Mouse (Mus musculus): Measurements from ENCODE around the gene Pbx4. TPM values are rescaled to one million over a fixed set of nuclear protein-coding genes. Genes with fewer than 3 reads are reported as not detected.

Gene Pbx4
- polyA plus RNA-seq, 1 experiment from 2014 or later = 65.7 TPM

GRCm38 (mm10) chr8:69796721-69797345, 35.5 kb upstream of the Pbx4 start:
- Histone ChIP-seq H3K27ac (ENCODE audit: low read length) (no peak overlapping the region), H3K4me3 (ENCODE audit: low read depth, low read length) (no peak overlapping the region), H3K9me3 (replicated peaks; ENCODE audit: control insufficient read depth, low read length, poor library complexity, severe bottlenecking) (no peaks in the 10 kb centered on the region), H3K27me3 (ENCODE audit: control insufficient read depth, insufficient read depth, low read depth, low read length) (no peaks in the 10 kb centered on the region), H3K36me3 (ENCODE audit: control insufficient read depth, insufficient read depth, low read length) (peaks cover 43% of the 10 kb centered on the region), H3K4me1 (ENCODE audit: control insufficient read depth, insufficient read depth, low read length) (peaks cover 14% of the 10 kb centered on the region), H3K9ac (ENCODE audit: low read depth, low read length) (no peak overlapping the region), H3K4me2 (ENCODE audit: low read length) (no peak overlapping the region)
- ATAC-seq = no peak
- WGBS = 95% methylated on average over 16 of the region's 16 CpGs

DNA sequence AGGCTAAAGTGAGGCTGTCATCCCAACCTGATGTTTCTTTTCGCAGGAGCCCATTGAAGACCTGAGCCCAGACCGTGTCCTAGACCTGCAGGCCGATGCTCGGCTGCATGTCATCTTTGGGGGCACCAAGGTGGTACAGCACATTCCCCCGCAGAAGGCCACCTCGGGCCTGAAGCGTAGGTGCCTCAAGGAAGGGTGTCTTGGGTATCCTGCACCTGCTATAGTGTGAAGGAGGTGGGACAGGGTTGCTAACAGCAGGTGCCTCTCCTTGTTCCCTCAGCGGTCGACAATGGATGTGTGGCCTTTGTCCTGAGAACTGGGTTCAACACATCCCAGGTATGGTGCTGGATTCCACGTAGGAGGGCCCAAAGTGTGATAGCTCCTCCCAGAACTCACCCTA, 34.6 kb upstream of the Pbx4 start:
- Histone ChIP-seq H3K4me2 (ENCODE audit: low read length) (no peak overlapping the region), H3K27me3 (ENCODE audit: control insufficient read depth, insufficient read depth, low read depth, low read length) (no peaks in the 10 kb centered on the region), H3K27ac (ENCODE audit: low read length) (no peak overlapping the region), H3K4me1 (ENCODE audit: control insufficient read depth, insufficient read depth, low read length) (peaks cover 6% of the 10 kb centered on the region), H3K9ac (ENCODE audit: low read depth, low read length) (no peak overlapping the region), H3K4me3 (ENCODE audit: low read depth, low read length) (no peak overlapping the region), H3K36me3 (ENCODE audit: control insufficient read depth, insufficient read depth, low read length) (peaks cover 52% of the 10 kb centered on the region), H3K9me3 (replicated peaks; ENCODE audit: control insufficient read depth, low read length, poor library complexity, severe bottlenecking) (no peaks in the 10 kb centered on the region)
- ATAC-seq = no peak
- 93% methylated on average over 10 of the region's 10 CpGs for WGBS

DNA sequence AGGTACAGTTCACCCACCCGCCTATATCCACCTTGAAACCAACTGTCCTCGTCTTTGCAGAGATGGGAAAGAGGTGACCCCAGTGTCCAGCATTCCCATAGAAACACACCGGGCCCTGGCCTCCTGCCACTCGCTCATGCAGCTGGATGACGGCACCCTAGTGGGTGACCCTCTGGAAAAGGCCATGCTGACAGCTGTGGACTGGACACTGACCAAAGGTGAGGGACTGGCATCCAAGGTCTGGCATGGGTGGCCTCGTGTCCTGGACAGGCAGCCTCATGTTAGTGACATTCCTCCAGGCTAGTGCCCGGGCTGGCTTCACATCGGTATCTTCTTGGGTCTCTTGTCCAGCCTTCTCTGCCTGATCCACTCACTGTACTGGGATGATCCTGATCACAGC, 33.0 kb upstream of the Pbx4 start:
- WGBS = 94% methylated on average over 8 of the region's 8 CpGs
- Histone ChIP-seq H3K9me3 (replicated peaks; ENCODE audit: control insufficient read depth, low read length, poor library complexity, severe bottlenecking) (no peaks in the 10 kb centered on the region), H3K36me3 (ENCODE audit: control insufficient read depth, insufficient read depth, low read length) (peaks cover 62% of the 10 kb centered on the region), H3K4me1 (ENCODE audit: control insufficient read depth, insufficient read depth, low read length) (no peaks in the 10 kb centered on the region), H3K4me3 (ENCODE audit: low read depth, low read length) (no peak overlapping the region), H3K27ac (ENCODE audit: low read length) (no peak overlapping the region), H3K4me2 (ENCODE audit: low read length) (no peak overlapping the region), H3K27me3 (ENCODE audit: control insufficient read depth, insufficient read depth, low read depth, low read length) (no peaks in the 10 kb centered on the region), H3K9ac (ENCODE audit: low read depth, low read length) (no peak overlapping the region)
- ATAC-seq = no peak

DNA sequence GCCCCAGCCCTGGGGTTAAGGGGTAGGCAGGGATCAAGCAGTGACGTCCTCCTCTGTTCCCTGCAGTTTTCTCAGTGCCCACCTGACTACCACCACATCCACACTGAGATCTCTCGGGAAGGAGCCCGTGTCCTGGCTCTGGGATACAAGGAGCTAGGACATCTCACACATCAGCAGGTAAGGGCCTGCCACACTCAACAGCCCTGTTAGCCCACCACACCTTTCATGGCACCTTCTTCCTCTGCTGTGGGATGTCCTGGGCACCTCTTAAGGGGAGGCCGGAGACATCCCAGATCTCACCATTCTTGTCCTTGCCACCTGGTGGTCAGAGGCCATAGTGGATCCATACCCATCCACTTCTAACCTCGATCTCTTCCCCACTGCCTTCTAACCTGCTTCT, 32.3 kb upstream of the Pbx4 start:
- H3K4me1 ChIP-seq (ENCODE audit: control insufficient read depth, insufficient read depth, low read length) = no peaks in the 10 kb centered on the region
- no peak overlapping the region for H3K4me2 ChIP-seq (ENCODE audit: low read length)
- no peak overlapping the region for H3K9ac ChIP-seq (ENCODE audit: low read depth, low read length)
- no peak for ATAC-seq
- H3K36me3 ChIP-seq (ENCODE audit: control insufficient read depth, insufficient read depth, low read length) = peaks cover 63% of the 10 kb centered on the region
- H3K4me3 ChIP-seq (ENCODE audit: low read depth, low read length) = no peak overlapping the region
- H3K9me3 ChIP-seq (replicated peaks; ENCODE audit: control insufficient read depth, low read length, poor library complexity, severe bottlenecking) = no peaks in the 10 kb centered on the region
- H3K27me3 ChIP-seq (ENCODE audit: control insufficient read depth, insufficient read depth, low read depth, low read length) = no peaks in the 10 kb centered on the region
- 90% methylated on average over 5 of the region's 5 CpGs for WGBS
- no peak overlapping the region for H3K27ac ChIP-seq (ENCODE audit: low read length)

GRCm38 (mm10) chr8:69801796-69802195, 30.5 kb upstream of the Pbx4 start:
- Histone ChIP-seq H3K4me3 (ENCODE audit: low read depth, low read length) (no peak overlapping the region), H3K36me3 (ENCODE audit: control insufficient read depth, insufficient read depth, low read length) (peaks cover 82% of the 10 kb centered on the region), H3K9me3 (replicated peaks; ENCODE audit: control insufficient read depth, low read length, poor library complexity, severe bottlenecking) (no peaks in the 10 kb centered on the region), H3K9ac (ENCODE audit: low read depth, low read length) (no peak overlapping the region), H3K27me3 (ENCODE audit: control insufficient read depth, insufficient read depth, low read depth, low read length) (no peaks in the 10 kb centered on the region), H3K4me2 (ENCODE audit: low read length) (no peak overlapping the region), H3K4me1 (ENCODE audit: control insufficient read depth, insufficient read depth, low read length) (no peaks in the 10 kb centered on the region), H3K27ac (ENCODE audit: low read length) (no peak overlapping the region)
- ATAC-seq = no peak
- 96% methylated on average over 4 of the region's 4 CpGs for WGBS

DNA sequence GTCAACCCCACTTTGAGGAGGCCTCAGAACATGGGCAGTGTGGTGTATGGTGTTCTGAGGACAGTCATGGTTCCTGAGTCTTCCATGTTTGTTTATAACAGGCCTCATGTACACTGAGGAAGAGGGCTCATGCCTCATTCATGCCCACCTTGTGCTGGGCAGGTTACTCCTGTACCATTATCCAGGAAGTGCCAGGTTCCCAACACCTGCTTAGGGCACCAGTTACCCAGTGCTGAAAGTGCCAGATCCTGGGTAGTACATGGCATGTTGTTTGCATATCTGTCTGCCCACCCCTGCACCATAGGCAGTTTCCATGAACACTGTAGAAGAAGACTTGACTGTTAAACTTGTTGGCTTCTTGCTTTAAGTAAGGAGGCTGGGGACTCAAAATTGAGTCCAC, 30.1 kb upstream of the Pbx4 start:
- no peak overlapping the region for H3K4me3 ChIP-seq (ENCODE audit: low read depth, low read length)
- no peak overlapping the region for H3K27ac ChIP-seq (ENCODE audit: low read length)
- ATAC-seq = no peak
- H3K27me3 ChIP-seq (ENCODE audit: control insufficient read depth, insufficient read depth, low read depth, low read length) = no peaks in the 10 kb centered on the region
- no peak overlapping the region for H3K4me2 ChIP-seq (ENCODE audit: low read length)
- H3K9ac ChIP-seq (ENCODE audit: low read depth, low read length) = no peak overlapping the region
- no peaks in the 10 kb centered on the region for H3K4me1 ChIP-seq (ENCODE audit: control insufficient read depth, insufficient read depth, low read length)
- H3K9me3 ChIP-seq (replicated peaks; ENCODE audit: control insufficient read depth, low read length, poor library complexity, severe bottlenecking) = no peaks in the 10 kb centered on the region
- H3K36me3 ChIP-seq (ENCODE audit: control insufficient read depth, insufficient read depth, low read length) = peaks cover 83% of the 10 kb centered on the region

DNA sequence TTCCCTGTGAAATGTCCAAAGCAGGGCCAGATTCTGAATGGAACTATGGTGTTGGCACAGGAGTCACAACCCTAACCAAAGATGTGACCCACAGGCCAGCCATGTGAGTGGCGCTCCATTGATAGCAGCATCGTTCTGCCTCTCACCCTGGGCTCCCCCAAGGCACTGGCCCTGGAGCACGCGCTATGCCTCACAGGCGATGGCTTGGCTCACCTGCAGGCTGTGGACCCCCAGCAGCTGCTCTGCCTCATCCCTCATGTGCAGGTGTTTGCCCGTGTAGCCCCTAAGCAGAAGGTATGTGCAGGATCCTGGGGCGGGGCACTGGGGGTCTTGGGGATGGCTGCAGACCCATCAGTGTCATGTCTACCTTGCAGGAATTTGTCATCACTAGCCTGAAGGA, 28.9 kb upstream of the Pbx4 start:
- WGBS = 97% methylated on average over 7 of the region's 7 CpGs
- Histone ChIP-seq H3K9ac (ENCODE audit: low read depth, low read length) (no peak overlapping the region), H3K27me3 (ENCODE audit: control insufficient read depth, insufficient read depth, low read depth, low read length) (no peaks in the 10 kb centered on the region), H3K4me1 (ENCODE audit: control insufficient read depth, insufficient read depth, low read length) (peaks cover under 1% of the 10 kb centered on the region; the same call in 1 of the 2 replicates), H3K27ac (ENCODE audit: low read length) (no peak overlapping the region), H3K9me3 (replicated peaks; ENCODE audit: control insufficient read depth, low read length, poor library complexity, severe bottlenecking) (no peaks in the 10 kb centered on the region), H3K36me3 (ENCODE audit: control insufficient read depth, insufficient read depth, low read length) (peaks cover 75% of the 10 kb centered on the region), H3K4me2 (ENCODE audit: low read length) (no peak overlapping the region), H3K4me3 (ENCODE audit: low read depth, low read length) (no peak overlapping the region)
- no peak for ATAC-seq

DNA sequence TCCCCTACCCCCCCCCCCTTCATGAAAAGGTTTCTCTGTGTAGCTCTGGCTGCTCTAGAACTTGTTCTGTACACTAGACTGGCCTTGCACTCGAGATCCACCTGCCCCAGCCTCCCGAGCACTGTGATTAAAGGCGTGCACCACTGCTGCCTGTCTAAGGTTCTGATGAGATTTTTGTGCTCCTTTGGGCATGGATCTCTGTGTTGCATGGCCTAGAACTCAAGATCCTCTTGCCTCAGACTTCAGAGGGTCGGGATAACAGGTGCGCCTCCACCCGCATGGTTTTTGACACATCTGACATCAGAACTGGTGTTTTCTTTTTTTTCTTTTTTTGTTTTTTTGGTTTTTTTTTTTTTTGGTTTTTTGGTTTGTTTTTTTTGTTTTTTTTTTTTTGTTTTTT, 27.8 kb upstream of the Pbx4 start:
- Histone ChIP-seq H3K9me3 (replicated peaks; ENCODE audit: control insufficient read depth, low read length, poor library complexity, severe bottlenecking) (no peaks in the 10 kb centered on the region), H3K4me1 (ENCODE audit: control insufficient read depth, insufficient read depth, low read length) (peaks cover 2% of the 10 kb centered on the region; the same call in 1 of the 2 replicates), H3K36me3 (ENCODE audit: control insufficient read depth, insufficient read depth, low read length) (peaks cover 64% of the 10 kb centered on the region), H3K4me2 (ENCODE audit: low read length) (no peak overlapping the region), H3K27ac (ENCODE audit: low read length) (no peak overlapping the region), H3K27me3 (ENCODE audit: control insufficient read depth, insufficient read depth, low read depth, low read length) (no peaks in the 10 kb centered on the region), H3K4me3 (ENCODE audit: low read depth, low read length) (no peak overlapping the region), H3K9ac (ENCODE audit: low read depth, low read length) (no peak overlapping the region)
- no peak for ATAC-seq
- WGBS = 94% methylated on average over 6 of the region's 6 CpGs

- no peak for ATAC-seq
- H3K27ac ChIP-seq (ENCODE audit: low read length) = no peak overlapping the region
- no peaks in the 10 kb centered on the region for H3K27me3 ChIP-seq (ENCODE audit: control insufficient read depth, insufficient read depth, low read depth, low read length)
- H3K9me3 ChIP-seq (replicated peaks; ENCODE audit: control insufficient read depth, low read length, poor library complexity, severe bottlenecking) = no peaks in the 10 kb centered on the region
- no peak overlapping the region for H3K4me3 ChIP-seq (ENCODE audit: low read depth, low read length)
- no peak overlapping the region for H3K9ac ChIP-seq (ENCODE audit: low read depth, low read length)
- 92% methylated on average over 10 of the region's 10 CpGs for WGBS
- H3K36me3 ChIP-seq (ENCODE audit: control insufficient read depth, insufficient read depth, low read length) = peaks cover 61% of the 10 kb centered on the region
- peaks cover 5% of the 10 kb centered on the region; the same call in 1 of the 2 replicates for H3K4me1 ChIP-seq (ENCODE audit: control insufficient read depth, insufficient read depth, low read length)
- no peak overlapping the region for H3K4me2 ChIP-seq (ENCODE audit: low read length)
Measured at GRCm38 (mm10) chr8:69805086-69805485, 27.2 kb upstream of the Pbx4 start.
